Mouse (Mus musculus) thymus, adult 2 months (tissue): ENCODE data around the gene Kirrel3. TPM values are rescaled to one million over a fixed set of nuclear protein-coding genes. Genes with fewer than 3 reads are reported as not detected.
A peak's percentile ranks its signal among the peaks of the same experiment; 100 is the strongest.

Source experiments
- DNase-seq: peaks from one replicate; pipeline ENCODE4 v3.0.0; 2021
- H3K27ac ChIP-seq: fragments of 200-500 bp; 2 replicates; pipeline ENCODE4 v1.5.1; 2012; ENCODE audit warnings: low read length, control low read depth; ENCODE audit not compliant: control insufficient read depth, insufficient read depth
- H3K27me3 ChIP-seq: fragments of 200-500 bp; 2 replicates; pipeline ENCODE4 v1.6.1; 2012; ENCODE audit warnings: mild to moderate bottlenecking, low read length, moderate library complexity, mixed read lengths; ENCODE audit not compliant: control insufficient read depth, insufficient read depth
- H3K36me3 ChIP-seq: fragments of 200-500 bp; 2 replicates; pipeline ENCODE4 v1.6.1; 2012; ENCODE audit warnings: mild to moderate bottlenecking, low read length, moderate library complexity; ENCODE audit not compliant: control insufficient read depth, insufficient read depth
- H3K4me1 ChIP-seq: fragments of 200-500 bp; replicated peaks from 2 replicates; pipeline ENCODE4 v1.6.1; 2012; ENCODE audit warnings: low read length; ENCODE audit not compliant: control insufficient read depth, insufficient read depth
- H3K4me3 ChIP-seq: fragments of 200-500 bp; 2 replicates; pipeline ENCODE4 v1.5.1; 2012; ENCODE audit warnings: mild to moderate bottlenecking, low read length, control low read depth, moderate library complexity; ENCODE audit not compliant: control insufficient read depth, insufficient read depth
- CTCF ChIP-seq: fragments of 200-500 bp; IDR thresholded peaks from 2 replicates; pipeline ENCODE4 v1.5.1; 2012; ENCODE audit warnings: mild to moderate bottlenecking, control low read depth, low read length, moderate library complexity, borderline replicate concordance; ENCODE audit not compliant: control insufficient read depth, poor library complexity, insufficient read depth; ENCODE audit errors: extremely low read depth
- POLR2A ChIP-seq: fragments of 200-500 bp; IDR thresholded peaks from 2 replicates; pipeline ENCODE4 v1.6.1; 2012; ENCODE audit warnings: mild to moderate bottlenecking, low read length, control low read depth, moderate library complexity; ENCODE audit not compliant: control insufficient read depth, poor library complexity, insufficient read depth; ENCODE audit errors: extremely low read depth
- WGBS: fragments of 180-500 bp; shearing (Covaris S2); methylation state at CpG from one replicate; pipeline ENCODE4 v1.1.7; 2018; 5-methylcytosine and 5-hydroxymethylcytosine counted together
- polyA plus RNA-seq: library from polyadenylated mRNA; depleted of rRNA; stranded (reverse); fragments of >200 nt; gene quantifications from 2 replicates; pipeline ENCODE4 v1.2.3, GENCODE M21; 2012

Kirrel3 gene
- polyA plus RNA-seq, 1 experiment: 1.2 TPM

DNA sequence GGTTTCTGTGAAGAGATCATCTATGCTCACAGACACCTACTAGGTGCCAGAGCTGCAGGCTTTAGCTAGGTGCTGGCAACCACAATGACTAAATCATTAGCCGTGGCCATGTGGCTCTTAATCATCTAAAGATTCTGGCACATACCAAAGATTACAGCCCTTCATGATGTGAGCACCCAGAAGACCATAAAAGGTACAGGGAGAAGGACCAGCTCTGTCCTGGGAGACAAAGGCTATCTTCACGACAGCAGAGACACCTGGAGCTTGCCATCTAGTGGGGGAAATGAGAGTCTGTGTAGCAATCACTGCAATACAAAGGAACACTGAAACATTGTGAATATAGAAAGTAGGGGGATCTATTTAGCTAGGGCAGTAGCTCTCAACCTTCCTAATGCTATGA is 262.3 kb downstream of the Kirrel3 start:
- TF ChIP-seq POLR2A: no peak
- TF ChIP-seq CTCF: no peak
- no peak for DNase-seq
- Histone ChIP-seq H3K4me1 (no peaks in the 10 kb centered on the region), H3K27ac (no peak overlapping the region), H3K27me3 (no peaks in the 10 kb centered on the region), H3K36me3 (no peaks in the 10 kb centered on the region), H3K4me3 (no peak overlapping the region)
- 39% methylated on average over 2 of the region's 2 CpGs for WGBS

DNA sequence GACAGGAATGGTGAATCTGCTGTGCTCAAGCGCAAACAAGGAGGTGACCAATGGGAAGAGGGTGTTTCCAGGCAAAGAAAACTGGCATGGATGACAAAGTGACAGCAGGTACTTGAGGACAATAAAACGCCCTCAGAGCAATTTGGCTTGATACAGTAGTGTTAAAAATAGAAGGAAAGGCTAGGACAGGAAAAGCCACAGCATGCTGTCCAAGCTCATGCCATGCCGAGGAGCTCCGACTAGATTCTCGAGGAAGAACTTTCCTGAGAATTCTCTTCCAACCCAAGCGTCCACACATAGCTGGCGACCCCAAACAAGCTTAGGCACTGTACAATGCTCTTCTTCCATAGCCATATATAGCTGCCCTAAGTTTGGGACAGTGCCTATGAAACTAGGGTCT is 263.5 kb downstream of the Kirrel3 start:
- H3K36me3 ChIP-seq: no peaks in the 10 kb centered on the region
- no peak overlapping the region for H3K4me3 ChIP-seq
- WGBS: 84% methylated on average over 7 of the region's 7 CpGs
- DNase-seq: no peak
- no peak overlapping the region for H3K27ac ChIP-seq
- TF ChIP-seq CTCF: no peak
- no peak for TF ChIP-seq POLR2A
- H3K4me1 ChIP-seq: no peaks in the 10 kb centered on the region
- no peaks in the 10 kb centered on the region for H3K27me3 ChIP-seq

DNA sequence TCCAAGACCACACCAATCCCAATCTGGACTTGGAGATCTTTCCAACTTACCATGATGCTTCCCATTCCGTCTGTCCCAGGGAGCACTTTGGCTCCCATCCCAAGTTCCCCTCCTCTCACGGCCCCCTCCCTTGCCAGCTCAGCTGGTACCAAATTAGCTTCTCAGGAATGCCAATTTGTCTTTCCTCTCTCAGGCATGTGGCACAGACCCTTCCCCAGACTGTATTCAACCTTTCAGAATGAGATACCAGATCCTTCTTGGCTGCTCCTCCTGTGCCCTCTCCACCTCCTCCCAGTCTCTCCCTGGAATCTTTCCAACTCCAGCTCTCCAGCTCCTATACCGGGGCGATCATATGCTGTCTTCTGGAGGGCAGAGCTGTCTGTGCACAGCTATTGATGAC is 264.2 kb downstream of the Kirrel3 start:
- DNase-seq: no peak
- Histone ChIP-seq H3K27ac (no peak overlapping the region), H3K36me3 (no peaks in the 10 kb centered on the region), H3K27me3 (no peaks in the 10 kb centered on the region), H3K4me3 (no peak overlapping the region), H3K4me1 (no peaks in the 10 kb centered on the region)
- 84% methylated on average over 4 of the region's 4 CpGs for WGBS
- TF ChIP-seq CTCF: no peak
- no peak for TF ChIP-seq POLR2A

DNA sequence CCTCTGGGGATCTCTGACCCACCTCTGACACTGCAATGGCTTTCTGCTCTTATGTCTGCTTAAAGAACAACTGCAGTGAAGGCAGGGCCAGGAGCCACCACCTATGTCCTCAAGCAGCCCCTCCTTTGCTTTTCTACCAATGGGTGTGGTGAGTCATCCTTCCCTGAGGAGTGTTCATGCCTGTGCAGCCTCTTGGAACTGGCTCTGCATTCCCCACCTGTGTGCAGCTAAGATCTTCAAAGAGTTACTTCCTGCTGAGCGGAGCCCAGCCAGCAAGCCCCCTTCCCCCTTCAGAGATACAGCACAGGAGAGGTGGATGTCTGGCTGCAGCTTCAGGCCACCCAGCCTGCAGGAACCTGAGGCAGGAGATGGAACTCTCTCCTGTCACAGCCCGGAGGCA is 265.2 kb downstream of the Kirrel3 start:
- TF ChIP-seq CTCF (no peak), POLR2A (no peak)
- no peak overlapping the region for H3K4me3 ChIP-seq
- WGBS: 44% methylated on average over 2 of the region's 2 CpGs
- H3K27ac ChIP-seq: no peak overlapping the region
- H3K27me3 ChIP-seq: no peaks in the 10 kb centered on the region
- H3K36me3 ChIP-seq: no peaks in the 10 kb centered on the region
- DNase-seq: no peak
- H3K4me1 ChIP-seq: no peaks in the 10 kb centered on the region

DNA sequence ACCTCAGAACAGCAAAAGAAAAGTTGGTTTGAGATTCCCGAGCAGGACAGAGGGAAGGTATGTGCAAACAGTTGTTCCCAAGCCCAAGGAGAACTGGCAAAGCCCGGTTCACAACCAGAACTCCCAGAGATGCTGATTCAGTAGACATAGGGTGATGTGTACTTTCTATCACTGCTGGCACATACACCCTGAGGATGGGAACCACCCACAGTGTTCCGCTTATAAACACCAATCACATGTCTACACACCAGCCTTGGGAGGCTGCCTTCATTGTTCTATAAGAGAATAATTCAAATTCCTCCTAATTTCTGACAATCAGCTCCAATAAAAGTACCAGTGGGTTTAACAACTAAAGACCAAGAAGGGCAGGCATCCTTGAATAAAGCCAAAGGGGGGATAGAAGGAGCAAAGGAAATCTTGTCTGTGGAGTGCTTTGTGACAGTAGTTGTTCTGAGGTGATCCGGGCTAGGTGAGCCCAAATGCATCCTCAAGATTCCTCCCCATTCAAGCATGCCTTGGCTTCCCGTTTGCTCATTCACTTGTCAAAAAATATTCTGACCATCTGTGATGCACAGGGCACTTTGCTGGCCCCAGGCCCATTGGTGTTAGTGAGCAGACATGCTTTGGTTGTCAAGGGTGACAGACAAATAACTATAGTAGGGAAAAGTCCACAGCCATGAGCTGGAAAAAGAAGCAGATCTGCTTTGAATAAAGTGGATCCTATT is 266.5 kb downstream of the Kirrel3 start:
- Histone ChIP-seq H3K4me3 (no peak overlapping the region), H3K27ac (no peak overlapping the region), H3K27me3 (no peaks in the 10 kb centered on the region), H3K36me3 (no peaks in the 10 kb centered on the region), H3K4me1 (no peaks in the 10 kb centered on the region)
- no peak for DNase-seq
- WGBS: 90% methylated on average over 5 of the region's 5 CpGs
- no peak for TF ChIP-seq CTCF
- TF ChIP-seq POLR2A: no peak

DNA sequence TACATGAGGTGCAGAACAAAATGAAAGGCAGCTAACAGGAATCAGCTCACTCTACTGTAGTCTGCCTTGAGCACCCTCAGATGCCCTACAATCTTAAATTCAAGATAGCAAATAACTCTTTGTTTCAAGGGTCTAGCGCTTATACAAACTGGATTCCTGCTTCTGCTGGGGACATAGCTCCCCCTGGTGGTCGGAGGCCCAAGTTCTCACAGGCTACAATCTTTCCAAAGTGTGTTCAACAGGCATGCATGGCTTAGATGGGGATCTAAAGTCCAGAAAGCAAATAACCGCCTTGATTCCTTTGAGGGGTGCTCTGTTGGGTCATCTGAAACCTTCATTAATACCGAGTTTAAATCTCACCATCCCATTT is 267.1 kb downstream of the Kirrel3 start:
- Histone ChIP-seq H3K27ac (no peak overlapping the region), H3K4me1 (no peaks in the 10 kb centered on the region), H3K27me3 (no peaks in the 10 kb centered on the region), H3K36me3 (no peaks in the 10 kb centered on the region), H3K4me3 (no peak overlapping the region)
- DNase-seq: peak; percentile 36
- WGBS: 20% methylated on average over 4 of the region's 4 CpGs
- TF ChIP-seq POLR2A: no peak
- no peak for TF ChIP-seq CTCF

DNA sequence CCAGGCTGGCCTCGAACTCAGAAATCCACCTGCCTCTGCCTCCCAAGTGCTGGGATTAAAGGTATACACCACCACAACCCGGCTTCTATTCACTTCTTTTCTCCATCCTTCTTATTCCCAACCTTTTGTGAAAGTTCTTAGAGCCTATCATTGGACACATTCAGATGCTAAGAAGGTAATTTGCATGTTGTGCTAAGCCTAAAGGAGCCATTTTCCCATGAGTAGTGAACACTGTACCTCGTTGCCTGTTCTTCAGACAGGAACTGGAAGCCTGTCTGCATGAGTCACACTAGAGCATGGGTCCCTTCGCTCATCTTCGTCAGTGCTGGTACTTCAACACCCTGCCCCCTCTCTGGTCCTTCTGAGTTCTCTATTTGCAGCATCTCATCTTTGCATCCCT is 268.2 kb downstream of the Kirrel3 start:
- H3K27me3 ChIP-seq: no peaks in the 10 kb centered on the region
- WGBS: 69% methylated on average over 5 of the region's 5 CpGs
- H3K4me3 ChIP-seq: no peak overlapping the region
- no peak for DNase-seq
- no peak for TF ChIP-seq CTCF
- TF ChIP-seq POLR2A: no peak
- no peak overlapping the region for H3K27ac ChIP-seq
- H3K36me3 ChIP-seq: no peaks in the 10 kb centered on the region
- H3K4me1 ChIP-seq: no peaks in the 10 kb centered on the region
